Mouse (Mus musculus): ENCODE results near the gene Btla. TPM values are rescaled to one million over a fixed set of nuclear protein-coding genes. Genes with fewer than 3 reads are reported as not detected.

The Btla gene
- polyA plus RNA-seq, 1 experiment from 2014 or later = not detected

- WGBS = 83% methylated on average over 1 of the region's 1 CpGs
- Histone ChIP-seq H3K27me3 (ENCODE audit: control insufficient read depth, insufficient read depth, low read length) (no peaks in the 10 kb centered on the region), H3K4me1 (ENCODE audit: control insufficient read depth in 2 of 2, insufficient read depth in 2 of 2, low read length in 2 of 2) (no peaks in the 10 kb centered on the region), H3K4me3 (ENCODE audit: control insufficient read depth in 1 of 2, insufficient read depth in 1 of 2, low read depth in 1 of 2, low read length in 2 of 2) (no peak overlapping the region), H3K9me3 (ENCODE audit: control insufficient read depth, low read length) (no peaks in the 10 kb centered on the region), H3K9ac (ENCODE audit: low read length) (no peak overlapping the region), H3K27ac (replicated peaks in 1 of 2; ENCODE audit: control insufficient read depth in 1 of 2, insufficient read depth in 1 of 2, low read depth in 2 of 2, low read length in 2 of 2) (no peak overlapping the region), H3K36me3 (ENCODE audit: control insufficient read depth, insufficient read depth, low read length) (no peaks in the 10 kb centered on the region), H3K4me2 (ENCODE audit: low read length) (no peak overlapping the region)
- no peak for ATAC-seq (ENCODE audit: insufficient number of reproducible peaks, insufficient read depth, low FRiP score, low read depth)
Measured at GRCm38 (mm10) chr16:45257567-45257966, 33.5 kb downstream of the Btla start.

- Histone ChIP-seq H3K4me1 (ENCODE audit: control insufficient read depth in 2 of 2, insufficient read depth in 2 of 2, low read length in 2 of 2) (no peaks in the 10 kb centered on the region), H3K4me2 (ENCODE audit: low read length) (no peak overlapping the region), H3K27me3 (ENCODE audit: control insufficient read depth, insufficient read depth, low read length) (no peaks in the 10 kb centered on the region), H3K36me3 (ENCODE audit: control insufficient read depth, insufficient read depth, low read length) (no peaks in the 10 kb centered on the region), H3K27ac (replicated peaks in 1 of 2; ENCODE audit: control insufficient read depth in 1 of 2, insufficient read depth in 1 of 2, low read depth in 2 of 2, low read length in 2 of 2) (no peak overlapping the region), H3K9ac (ENCODE audit: low read length) (no peak overlapping the region), H3K9me3 (ENCODE audit: control insufficient read depth, low read length) (no peaks in the 10 kb centered on the region), H3K4me3 (ENCODE audit: control insufficient read depth in 1 of 2, insufficient read depth in 1 of 2, low read depth in 1 of 2, low read length in 2 of 2) (no peak overlapping the region)
- 91% methylated on average over 2 of the region's 2 CpGs for WGBS
- ATAC-seq (ENCODE audit: insufficient number of reproducible peaks, insufficient read depth, low FRiP score, low read depth) = no peak
Measured at GRCm38 (mm10) chr16:45259663-45260062, 35.5 kb downstream of the Btla start.

GRCm38 (mm10) chr16:45261321-45261720, 37.2 kb downstream of the Btla start:
- no peaks in the 10 kb centered on the region for H3K9me3 ChIP-seq (ENCODE audit: control insufficient read depth, low read length)
- no peak overlapping the region for H3K27ac ChIP-seq (replicated peaks in 1 of 2; ENCODE audit: control insufficient read depth in 1 of 2, insufficient read depth in 1 of 2, low read depth in 2 of 2, low read length in 2 of 2)
- H3K27me3 ChIP-seq (ENCODE audit: control insufficient read depth, insufficient read depth, low read length) = no peaks in the 10 kb centered on the region
- no peak overlapping the region for H3K4me3 ChIP-seq (ENCODE audit: control insufficient read depth in 1 of 2, insufficient read depth in 1 of 2, low read depth in 1 of 2, low read length in 2 of 2)
- 91% methylated on average over 2 of the region's 2 CpGs for WGBS
- no peak for ATAC-seq (ENCODE audit: insufficient number of reproducible peaks, insufficient read depth, low FRiP score, low read depth)
- no peak overlapping the region for H3K4me2 ChIP-seq (ENCODE audit: low read length)
- no peaks in the 10 kb centered on the region for H3K4me1 ChIP-seq (ENCODE audit: control insufficient read depth in 2 of 2, insufficient read depth in 2 of 2, low read length in 2 of 2)
- H3K9ac ChIP-seq (ENCODE audit: low read length) = no peak overlapping the region
- H3K36me3 ChIP-seq (ENCODE audit: control insufficient read depth, insufficient read depth, low read length) = no peaks in the 10 kb centered on the region

- no peak overlapping the region for H3K4me3 ChIP-seq (ENCODE audit: control insufficient read depth in 1 of 2, insufficient read depth in 1 of 2, low read depth in 1 of 2, low read length in 2 of 2)
- H3K9me3 ChIP-seq (ENCODE audit: control insufficient read depth, low read length) = no peaks in the 10 kb centered on the region
- no peak overlapping the region for H3K27ac ChIP-seq (replicated peaks in 1 of 2; ENCODE audit: control insufficient read depth in 1 of 2, insufficient read depth in 1 of 2, low read depth in 2 of 2, low read length in 2 of 2)
- H3K9ac ChIP-seq (ENCODE audit: low read length) = no peak overlapping the region
- no peaks in the 10 kb centered on the region for H3K27me3 ChIP-seq (ENCODE audit: control insufficient read depth, insufficient read depth, low read length)
- H3K4me2 ChIP-seq (ENCODE audit: low read length) = no peak overlapping the region
- no peak for ATAC-seq (ENCODE audit: insufficient number of reproducible peaks, insufficient read depth, low FRiP score, low read depth)
- H3K36me3 ChIP-seq (ENCODE audit: control insufficient read depth, insufficient read depth, low read length) = no peaks in the 10 kb centered on the region
- no peaks in the 10 kb centered on the region for H3K4me1 ChIP-seq (ENCODE audit: control insufficient read depth in 2 of 2, insufficient read depth in 2 of 2, low read length in 2 of 2)
Measured at GRCm38 (mm10) chr16:45262051-45262450, 37.9 kb downstream of the Btla start.

GRCm38 (mm10) chr16:45269886-45270285, 45.8 kb downstream of the Btla start:
- no peak overlapping the region for H3K27ac ChIP-seq (replicated peaks in 1 of 2; ENCODE audit: control insufficient read depth in 1 of 2, insufficient read depth in 1 of 2, low read depth in 2 of 2, low read length in 2 of 2)

GRCm38 (mm10) chr16:45283093-45283492, 59.0 kb downstream of the Btla start:
- no peak overlapping the region for H3K9ac ChIP-seq (ENCODE audit: low read length)
- no peak for ATAC-seq (ENCODE audit: insufficient number of reproducible peaks, insufficient read depth, low FRiP score, low read depth)
- H3K4me2 ChIP-seq (ENCODE audit: low read length) = no peak overlapping the region
- H3K36me3 ChIP-seq (ENCODE audit: control insufficient read depth, insufficient read depth, low read length) = no peaks in the 10 kb centered on the region
- WGBS = 75% methylated on average over 1 of the region's 1 CpGs
- H3K27ac ChIP-seq (replicated peaks in 1 of 2; ENCODE audit: control insufficient read depth in 1 of 2, insufficient read depth in 1 of 2, low read depth in 2 of 2, low read length in 2 of 2) = no peak overlapping the region
- no peaks in the 10 kb centered on the region for H3K4me1 ChIP-seq (ENCODE audit: control insufficient read depth in 2 of 2, insufficient read depth in 2 of 2, low read length in 2 of 2)
- no peaks in the 10 kb centered on the region for H3K27me3 ChIP-seq (ENCODE audit: control insufficient read depth, insufficient read depth, low read length)
- no peaks in the 10 kb centered on the region for H3K9me3 ChIP-seq (ENCODE audit: control insufficient read depth, low read length)
- no peak overlapping the region for H3K4me3 ChIP-seq (ENCODE audit: control insufficient read depth in 1 of 2, insufficient read depth in 1 of 2, low read depth in 1 of 2, low read length in 2 of 2)

More at GRCm38 (mm10) chr16:45269886-45270285, 45.8 kb downstream of the Btla start:
- Histone ChIP-seq H3K9me3 (ENCODE audit: control insufficient read depth, low read length) (no peaks in the 10 kb centered on the region), H3K4me3 (ENCODE audit: control insufficient read depth in 1 of 2, insufficient read depth in 1 of 2, low read depth in 1 of 2, low read length in 2 of 2) (no peak overlapping the region), H3K9ac (ENCODE audit: low read length) (no peak overlapping the region), H3K4me2 (ENCODE audit: low read length) (no peak overlapping the region), H3K27me3 (ENCODE audit: control insufficient read depth, insufficient read depth, low read length) (no peaks in the 10 kb centered on the region), H3K36me3 (ENCODE audit: control insufficient read depth, insufficient read depth, low read length) (no peaks in the 10 kb centered on the region), H3K4me1 (ENCODE audit: control insufficient read depth in 2 of 2, insufficient read depth in 2 of 2, low read length in 2 of 2) (no peaks in the 10 kb centered on the region)
- no peak for ATAC-seq (ENCODE audit: insufficient number of reproducible peaks, insufficient read depth, low FRiP score, low read depth)
- 69% methylated on average over 2 of the region's 2 CpGs for WGBS

- no peak overlapping the region for H3K4me3 ChIP-seq (ENCODE audit: control insufficient read depth in 1 of 2, insufficient read depth in 1 of 2, low read depth in 1 of 2, low read length in 2 of 2)
- H3K36me3 ChIP-seq (ENCODE audit: control insufficient read depth, insufficient read depth, low read length) = no peaks in the 10 kb centered on the region
- H3K9ac ChIP-seq (ENCODE audit: low read length) = no peak overlapping the region
- no peak for ATAC-seq (ENCODE audit: insufficient number of reproducible peaks, insufficient read depth, low FRiP score, low read depth)
- H3K27me3 ChIP-seq (ENCODE audit: control insufficient read depth, insufficient read depth, low read length) = no peaks in the 10 kb centered on the region
- H3K4me1 ChIP-seq (ENCODE audit: control insufficient read depth in 2 of 2, insufficient read depth in 2 of 2, low read length in 2 of 2) = no peaks in the 10 kb centered on the region
- H3K9me3 ChIP-seq (ENCODE audit: control insufficient read depth, low read length) = no peaks in the 10 kb centered on the region
- H3K27ac ChIP-seq (replicated peaks in 1 of 2; ENCODE audit: control insufficient read depth in 1 of 2, insufficient read depth in 1 of 2, low read depth in 2 of 2, low read length in 2 of 2) = no peak overlapping the region
- 47% methylated on average over 3 of the region's 3 CpGs for WGBS
- H3K4me2 ChIP-seq (ENCODE audit: low read length) = no peak overlapping the region
Measured at GRCm38 (mm10) chr16:45297806-45298205, 73.7 kb downstream of the Btla start.
